Mouse (Mus musculus) lung, adult 2 months (tissue): ENCODE results near the gene Hamp.
"Not testable (repeated sequence)": the region's sequence is repeated elsewhere in the genome, so short reads cannot be mapped to it uniquely, and the experiment has no call there.

Experiments
- CTCF ChIP-seq: fragments of 200-500 bp; IDR thresholded peaks from 2 replicates; pipeline ENCODE4 v1.5.1; 2011; ENCODE audit warnings: mild to moderate bottlenecking, low read length, control low read depth; ENCODE audit not compliant: insufficient read depth
- POLR2A ChIP-seq: fragments of 200-500 bp; IDR thresholded peaks from 2 replicates; pipeline ENCODE4 v1.6.1; 2011; ENCODE audit warnings: low read depth, mild to moderate bottlenecking, control low read depth, low read length, borderline replicate concordance; ENCODE audit errors: extremely low read depth

GRCm38 (mm10) chr7:30944706-30945105 lies 874 bp upstream of the Hamp start:
- TF ChIP-seq CTCF, POLR2A: not testable (repeated sequence)
